Mouse (Mus musculus) spleen, postnatal 36 days (tissue): Measurements from ENCODE around the gene Senp3.

ENCODE experiments used
- DNase-seq, 2 experiments: peaks; one replicate each; pipeline ENCODE4 v3.0.0; 2022; ENCODE audit warnings: low spot score in 2 of 2, mixed read lengths in 1 of 2

Gene Senp3

DNA sequence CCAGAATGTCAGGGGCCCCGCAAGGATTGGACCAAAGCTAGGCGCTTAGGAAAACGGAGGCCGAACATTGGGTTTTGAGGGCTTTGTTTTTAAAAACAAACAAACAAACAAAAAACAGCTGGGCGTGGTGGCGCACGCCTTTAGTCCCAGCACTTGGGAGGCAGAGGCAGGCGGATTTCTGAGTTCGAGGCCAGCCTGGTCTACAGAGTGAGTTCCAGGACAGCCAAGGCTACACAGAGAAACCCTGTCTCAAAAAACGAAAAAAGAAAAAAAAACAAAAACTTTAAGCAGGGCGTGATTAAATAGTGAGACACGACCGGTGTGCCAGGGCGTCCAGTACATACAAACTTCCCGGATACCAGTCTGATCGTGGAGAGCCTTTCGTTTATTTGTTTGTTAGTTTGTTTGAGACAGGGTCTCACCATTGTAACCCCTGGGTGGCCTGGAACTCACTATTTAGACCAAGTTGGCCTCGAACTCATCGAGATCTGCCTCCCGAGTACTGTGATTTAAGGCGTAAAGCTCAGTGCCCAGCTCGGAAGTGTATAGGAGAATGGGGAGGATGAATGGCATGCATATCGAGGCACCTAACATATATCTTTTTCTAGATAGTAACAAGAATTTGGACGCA, 440 bp upstream of the Senp3 start:
- no peak for DNase-seq

DNA sequence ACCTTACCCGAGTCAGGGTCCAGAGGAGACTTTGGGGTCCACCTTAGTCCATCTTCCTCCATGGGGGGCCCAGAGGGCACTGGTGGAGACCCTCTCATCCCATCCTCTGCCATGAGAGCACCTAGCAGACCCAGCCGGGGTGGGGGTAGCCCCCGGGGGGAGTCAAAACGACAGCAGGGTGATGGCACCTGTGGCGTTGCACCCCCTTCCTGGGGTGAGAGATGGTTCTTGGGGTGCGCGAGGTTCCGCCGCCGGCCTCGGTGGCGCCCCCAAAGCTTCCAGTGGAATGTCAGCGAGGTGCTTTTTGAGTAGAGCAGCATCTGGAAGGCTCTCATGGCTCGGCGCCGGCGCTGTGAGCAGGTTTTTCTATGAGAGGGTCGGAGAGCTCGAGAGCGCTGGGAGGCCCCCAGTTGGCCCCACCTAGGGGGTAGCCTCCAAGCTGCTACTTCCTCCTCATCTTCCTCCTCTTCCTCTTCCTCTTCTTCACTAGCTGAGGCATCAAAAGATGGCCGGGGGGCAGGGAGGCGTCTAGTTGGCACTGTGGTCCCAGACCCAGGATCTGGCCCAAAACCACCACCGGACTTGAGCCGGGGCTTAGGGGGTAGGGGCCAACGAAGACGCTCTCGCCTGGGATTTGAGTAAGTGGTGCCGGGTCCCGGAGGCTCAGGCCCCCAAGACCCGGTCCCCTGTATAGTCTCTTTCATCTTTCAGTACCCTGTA, 1.6 kb downstream of the Senp3 start:
- DNase-seq, result no peak

DNA sequence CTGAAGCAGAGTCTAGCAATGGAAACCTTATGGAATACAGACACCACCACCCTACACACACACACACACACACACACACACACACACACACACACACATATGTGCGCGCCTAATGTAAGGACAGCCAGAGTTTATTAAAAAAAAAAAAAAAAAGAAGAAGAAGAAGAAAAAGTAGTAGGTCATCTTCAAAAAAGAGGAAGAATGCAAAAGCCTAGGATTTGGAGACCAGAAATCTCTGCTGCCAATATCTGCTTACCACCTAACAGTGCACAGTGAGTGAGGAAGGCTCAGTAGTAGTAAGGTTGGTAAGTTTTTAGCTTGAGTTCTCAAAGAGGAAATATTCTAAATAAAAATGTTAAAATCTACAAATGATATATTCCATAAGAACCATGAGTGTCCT, 2.7 kb downstream of the Senp3 start:
- DNase-seq, result no peak

DNA sequence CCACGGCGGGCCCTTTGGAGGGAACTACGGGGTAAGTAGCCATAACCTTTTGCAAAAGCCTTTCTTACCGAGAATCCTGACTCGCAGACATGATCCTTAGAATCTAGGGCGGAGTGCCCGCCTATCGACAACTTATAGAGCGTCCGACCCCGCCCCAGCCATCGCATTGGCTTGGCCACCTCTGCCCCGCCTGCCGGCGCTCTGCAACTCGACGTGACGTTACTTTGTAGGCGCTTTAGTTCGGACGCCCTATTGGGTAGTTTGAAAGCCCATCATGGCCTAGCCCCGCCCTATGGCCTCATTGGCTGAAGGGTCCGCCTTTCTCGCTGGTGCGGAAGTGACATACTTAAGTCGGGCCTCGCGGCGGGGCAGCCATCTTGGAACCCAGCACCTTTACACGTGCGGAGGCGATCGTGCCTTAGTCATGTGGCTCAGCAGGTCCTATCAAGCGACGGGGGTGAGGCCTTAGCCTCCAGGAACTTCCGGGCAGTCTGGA, 9.6 kb downstream of the Senp3 start, which contains the start of gene Eif4a1:
TSS of gene Eif4a1 (minus strand) at position 213 of the 496 bp plus-strand sequence.
- peak; percentile 100 for DNase-seq

DNA sequence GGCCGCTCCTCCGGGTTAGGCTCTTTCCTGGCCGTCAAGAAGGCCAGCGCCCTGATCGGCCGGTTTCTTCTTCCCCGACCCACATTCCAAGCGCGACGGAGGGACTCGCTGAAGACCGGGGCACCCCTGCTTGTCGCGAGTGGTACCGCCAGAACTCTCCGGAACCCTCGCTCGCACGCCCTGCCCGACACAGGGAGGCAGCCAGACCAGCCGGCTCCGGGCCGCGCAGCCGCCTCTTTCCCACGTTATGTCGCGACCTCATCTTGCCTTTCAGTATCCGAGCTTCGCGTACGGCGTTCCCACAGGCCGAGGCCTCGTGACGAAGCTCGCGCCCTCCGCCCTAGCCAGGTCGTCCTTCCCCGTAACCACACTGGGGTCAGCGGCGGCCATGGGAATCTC, 10.2 kb downstream of the Senp3 start:
- DNase-seq, result no peak

DNA sequence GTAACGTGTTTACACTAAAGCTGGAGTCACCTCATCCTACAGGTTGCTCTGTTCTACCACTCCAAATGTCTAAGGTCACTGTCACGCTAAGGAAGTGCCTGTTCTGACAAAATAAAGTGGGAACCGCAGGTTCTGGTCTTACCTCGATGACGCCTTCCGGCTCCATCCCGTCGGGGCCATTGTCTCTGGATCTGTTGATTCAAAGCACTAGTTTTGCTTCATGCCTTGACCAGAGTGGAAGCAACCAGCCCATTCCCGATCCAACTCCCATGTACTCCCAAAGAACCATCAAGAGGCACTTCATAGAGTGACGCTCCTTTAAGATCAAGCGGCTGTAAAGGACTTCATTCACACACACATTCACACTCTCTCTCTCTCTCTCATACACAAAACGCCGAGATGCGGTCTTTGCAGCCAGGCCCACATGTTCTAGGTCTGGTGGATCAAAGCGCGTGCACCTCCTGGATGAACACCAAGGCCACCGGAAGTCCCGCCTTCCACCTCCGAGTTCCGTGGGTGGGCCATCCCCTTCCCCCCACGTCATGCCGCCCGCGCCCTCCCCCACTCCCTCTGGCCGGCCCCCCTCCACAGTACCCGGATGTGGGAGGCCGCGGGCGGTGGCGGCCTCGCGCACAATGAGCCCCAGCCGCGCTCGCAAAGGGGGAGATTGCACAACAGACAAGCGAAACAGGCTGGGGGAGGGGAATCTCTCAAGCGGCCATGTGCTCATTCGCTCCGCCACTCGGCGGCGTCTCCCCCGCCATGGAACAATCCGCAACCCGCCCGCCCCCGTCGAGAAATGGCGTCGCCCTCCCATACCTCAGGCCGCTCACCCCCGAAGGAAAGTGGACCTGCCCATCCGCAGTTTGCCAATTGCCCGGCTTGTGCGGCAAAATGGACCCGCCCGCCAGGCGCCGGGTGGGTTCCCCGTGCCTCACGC, 10.8 kb downstream of the Senp3 start:
- peak; percentile 93 to 94 for DNase-seq

DNA sequence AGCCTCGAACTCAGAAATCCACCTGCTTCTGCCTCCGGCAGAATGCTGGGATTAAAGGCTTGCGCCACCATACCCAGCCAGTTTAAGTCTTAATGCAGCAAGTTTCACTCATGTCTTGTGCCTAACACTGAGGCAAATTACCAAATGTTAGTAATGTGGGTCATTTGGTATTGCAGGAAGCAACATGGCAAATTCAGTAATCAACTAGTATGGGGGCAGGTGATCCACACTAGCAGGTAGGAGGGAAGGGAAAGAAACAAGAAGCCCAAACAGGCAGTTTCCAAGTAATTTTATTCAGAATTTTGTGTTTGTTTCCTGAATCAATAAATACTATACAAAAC, 15.2 kb downstream of the Senp3 start:
- no peak for DNase-seq

DNA sequence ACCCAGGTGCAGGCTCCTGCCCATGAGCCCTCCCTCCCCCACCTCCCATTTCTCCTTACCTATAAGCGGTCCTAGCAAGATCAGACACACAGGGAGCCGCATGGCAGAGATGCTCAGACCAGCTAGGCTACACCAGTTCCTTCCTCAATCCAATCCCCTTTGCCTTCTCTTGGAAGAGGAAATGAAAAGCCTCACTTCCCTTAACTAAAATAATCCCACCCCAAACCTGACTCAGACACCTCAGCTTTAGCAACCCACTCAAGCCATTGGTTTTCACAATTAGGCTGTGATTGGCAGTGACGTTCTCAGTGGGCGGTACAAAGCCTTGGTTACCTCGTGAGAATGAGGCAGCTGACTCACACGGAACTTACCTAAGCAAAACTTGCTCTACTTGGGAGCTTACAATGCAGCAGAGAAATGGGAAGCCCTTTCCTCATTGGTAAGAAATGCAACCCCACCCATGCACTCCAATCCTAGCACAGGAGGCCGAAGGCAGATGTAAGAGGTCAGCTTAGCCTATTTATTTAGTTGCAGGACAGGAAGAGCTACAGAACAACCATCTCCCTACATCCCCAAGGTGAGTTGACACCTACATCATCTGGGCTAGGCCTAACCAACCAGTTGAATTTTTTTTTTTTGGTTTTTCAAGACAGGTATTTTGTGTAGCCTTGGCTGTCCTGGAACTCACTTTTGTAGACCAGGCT, 15.8 kb downstream of the Senp3 start, which contains the start of gene Cd68:
TSS of gene Cd68 (minus strand) at position 193 of the 704 bp plus-strand sequence.
- DNase-seq, result peak; percentile 73 to 80

DNA sequence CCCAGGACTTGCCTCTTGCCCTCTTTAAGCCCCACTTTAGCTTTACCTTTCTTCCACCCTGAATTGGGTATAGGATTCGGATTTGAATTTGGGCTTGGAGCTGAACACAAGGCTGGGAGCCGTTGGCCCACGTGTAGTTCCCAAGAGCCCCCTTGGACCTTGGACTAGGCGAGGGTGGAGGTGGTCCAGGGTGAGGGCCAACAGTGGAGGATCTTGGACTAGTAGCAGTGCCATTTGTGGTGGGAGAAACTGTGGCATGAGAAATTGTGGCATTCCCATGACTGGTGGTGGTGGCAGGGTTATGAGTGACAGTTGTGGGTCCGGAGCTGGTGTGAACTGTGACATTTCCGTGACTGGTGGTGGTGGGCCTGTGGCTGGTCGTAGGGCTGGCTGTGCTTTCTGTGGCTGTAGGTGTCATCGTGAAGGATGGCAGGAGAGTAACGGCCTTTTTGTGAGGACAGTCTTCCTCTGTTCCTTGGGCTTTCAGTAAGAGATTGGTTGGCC, 16.4 kb downstream of the Senp3 start:
- DNase-seq, result no peak

DNA sequence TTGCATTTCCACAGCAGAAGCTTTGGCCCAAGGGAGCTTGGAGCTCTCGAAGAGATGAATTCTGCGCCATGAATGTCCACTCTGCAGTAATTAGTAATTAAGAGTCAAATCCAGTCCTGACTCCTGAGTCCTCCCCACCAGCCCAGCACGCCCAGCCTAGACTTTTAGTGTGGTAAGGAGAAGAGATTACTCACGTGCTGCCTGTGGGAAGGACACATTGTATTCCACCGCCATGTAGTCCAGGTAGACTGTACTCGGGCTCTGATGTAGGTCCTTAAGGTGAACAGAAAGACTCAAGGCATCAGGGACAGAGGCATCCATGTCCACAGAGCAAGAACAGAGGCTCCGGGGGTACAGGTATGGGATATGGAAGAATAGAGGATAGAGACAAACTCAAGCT, 17.0 kb downstream of the Senp3 start:
- no peak for DNase-seq

DNA sequence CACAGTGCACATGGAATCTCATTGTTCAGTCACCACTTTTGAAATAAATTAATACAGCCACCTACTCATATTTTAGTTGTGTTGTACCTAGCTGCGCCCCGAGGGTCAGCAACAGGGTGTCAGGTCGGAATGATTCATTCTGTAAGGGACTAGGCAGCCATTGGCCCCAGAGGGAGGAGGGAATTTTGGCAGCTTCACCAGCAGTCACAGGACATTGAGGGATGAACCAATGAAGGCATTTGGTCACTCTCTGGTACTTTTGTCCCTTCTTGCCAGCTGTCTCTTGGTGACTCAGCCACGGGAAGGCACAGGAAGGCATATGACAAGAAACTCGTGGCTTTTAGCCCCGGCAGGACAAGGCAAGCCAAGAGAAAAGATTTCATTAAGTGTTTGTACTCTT, 18.1 kb downstream of the Senp3 start:
- no peak for DNase-seq

DNA sequence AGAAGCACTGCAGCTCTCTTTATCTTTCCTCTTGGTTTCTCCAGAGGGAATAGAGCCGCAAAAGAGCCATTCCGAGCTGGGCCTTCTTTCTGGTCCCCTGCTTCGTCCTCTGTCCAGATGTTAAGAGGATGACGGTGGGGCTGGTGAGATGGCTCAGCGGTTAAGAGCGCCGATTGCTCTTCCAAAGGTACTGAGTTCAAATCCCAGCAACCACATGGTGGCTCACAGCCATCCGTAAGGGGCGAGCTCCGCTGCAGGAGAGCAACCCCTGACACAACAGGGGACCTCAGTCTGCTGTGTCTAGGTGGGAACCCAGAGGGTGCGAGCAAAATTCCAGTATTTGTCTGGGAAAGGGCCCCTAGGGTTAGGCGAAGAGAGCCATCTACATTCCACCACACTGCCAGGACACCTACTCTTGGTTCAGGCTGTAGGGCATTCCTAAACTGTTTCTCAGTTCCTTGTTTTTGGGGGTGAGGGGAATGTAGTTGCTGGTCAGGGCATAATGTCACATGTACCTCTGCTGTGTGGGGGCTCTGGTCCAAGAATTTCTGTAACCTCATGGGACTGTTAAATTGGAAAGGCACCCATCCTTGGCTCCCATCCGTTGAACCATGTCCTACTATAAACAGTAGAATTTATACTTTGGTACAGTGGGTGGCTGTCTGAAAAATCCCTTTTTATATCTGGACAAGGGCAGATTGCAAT, 18.8 kb downstream of the Senp3 start:
- DNase-seq, result no peak

DNA sequence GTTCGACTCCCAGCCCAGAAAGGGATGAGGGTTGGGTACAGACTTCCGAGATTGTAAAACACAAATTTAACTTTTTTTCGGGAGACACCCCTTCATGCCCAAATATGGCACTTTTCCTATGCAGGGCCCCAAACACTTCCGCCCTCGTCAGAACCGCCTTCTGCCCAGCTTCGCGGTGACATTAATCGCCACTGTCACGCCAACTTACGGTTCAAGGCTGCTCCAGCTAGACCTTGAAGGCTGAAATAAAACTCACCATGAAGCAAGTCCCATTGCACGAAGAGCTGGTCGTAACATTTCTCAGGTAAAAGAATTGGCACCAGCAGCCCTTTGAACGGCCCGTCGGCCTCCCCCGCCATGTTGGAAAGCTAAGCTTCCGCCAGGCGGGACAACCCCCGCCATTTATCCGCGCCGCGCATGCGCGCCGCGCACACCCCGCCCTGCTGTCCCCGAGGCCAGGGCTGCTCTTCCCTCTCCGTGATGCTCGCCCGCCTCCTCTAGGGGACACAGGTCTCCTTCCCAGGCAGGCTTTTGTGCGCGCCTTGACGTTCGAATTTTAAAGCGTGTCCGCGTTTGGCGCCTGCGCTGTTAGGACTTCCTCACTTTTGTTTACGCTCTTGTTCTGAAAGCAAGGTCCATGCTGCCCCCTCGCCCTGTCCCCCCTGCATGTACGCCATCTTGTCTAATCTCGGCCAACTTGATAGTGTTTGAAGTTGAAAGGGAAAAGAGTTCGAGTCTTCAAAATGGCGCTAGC, 19.5 kb downstream of the Senp3 start, which contains the start of gene Mpdu1:
TSS of gene Mpdu1 (minus strand) at position 430 of the 754 bp plus-strand sequence.
- peak; percentile 96 to 98 for DNase-seq

DNA sequence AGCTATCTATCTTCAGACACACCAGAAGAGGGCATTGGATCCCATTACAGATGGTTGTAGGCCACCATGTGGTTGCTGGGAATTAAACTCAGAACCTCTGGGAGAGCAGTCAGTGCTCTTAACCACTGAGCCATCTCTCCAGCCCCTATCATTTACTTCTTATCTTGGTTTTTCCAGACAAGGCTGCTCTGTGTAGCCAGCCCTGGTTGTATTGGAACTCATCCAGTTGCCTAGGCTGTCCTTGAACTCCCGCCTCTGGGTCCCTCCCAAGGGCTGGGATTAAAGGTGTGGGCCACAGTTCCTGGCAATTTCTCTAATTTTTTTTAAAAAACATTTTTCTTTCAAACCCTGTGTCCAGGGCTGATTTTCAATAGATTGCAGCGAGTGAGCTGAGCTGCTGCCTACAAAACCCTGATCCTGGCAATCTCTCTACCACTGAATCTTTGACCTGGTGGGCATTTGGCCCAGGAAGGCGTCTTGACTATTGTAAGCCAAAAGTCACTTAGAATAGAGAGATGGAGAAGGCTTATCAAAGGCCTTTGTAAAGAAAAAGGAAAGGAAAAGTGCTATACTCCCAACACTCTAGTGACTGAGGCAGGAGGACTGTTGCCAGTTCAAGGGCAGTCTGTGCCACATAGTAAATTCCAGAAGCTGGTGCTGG, 20.5 kb downstream of the Senp3 start:
- no peak for DNase-seq

DNA sequence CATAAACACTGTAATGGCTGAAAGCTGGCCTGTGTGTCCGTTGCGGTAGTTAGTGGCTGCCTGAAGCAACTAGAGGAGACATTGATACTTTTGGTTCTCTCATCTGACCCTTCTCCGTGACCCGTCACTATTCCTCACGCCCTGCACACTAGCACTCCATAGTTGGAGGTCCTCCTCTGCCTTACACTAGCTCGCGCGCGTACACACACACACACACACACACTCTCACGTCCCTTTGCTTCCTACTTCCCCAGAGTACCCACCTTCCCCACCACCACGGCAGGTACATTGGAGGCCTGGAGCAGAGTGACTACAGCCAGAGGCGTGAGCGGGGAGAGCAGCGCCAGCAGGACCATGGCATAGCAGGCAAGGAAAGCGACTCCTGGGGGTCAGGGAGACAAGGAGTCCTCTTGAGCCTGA, 24.4 kb downstream of the Senp3 start:
- no peak for DNase-seq

DNA sequence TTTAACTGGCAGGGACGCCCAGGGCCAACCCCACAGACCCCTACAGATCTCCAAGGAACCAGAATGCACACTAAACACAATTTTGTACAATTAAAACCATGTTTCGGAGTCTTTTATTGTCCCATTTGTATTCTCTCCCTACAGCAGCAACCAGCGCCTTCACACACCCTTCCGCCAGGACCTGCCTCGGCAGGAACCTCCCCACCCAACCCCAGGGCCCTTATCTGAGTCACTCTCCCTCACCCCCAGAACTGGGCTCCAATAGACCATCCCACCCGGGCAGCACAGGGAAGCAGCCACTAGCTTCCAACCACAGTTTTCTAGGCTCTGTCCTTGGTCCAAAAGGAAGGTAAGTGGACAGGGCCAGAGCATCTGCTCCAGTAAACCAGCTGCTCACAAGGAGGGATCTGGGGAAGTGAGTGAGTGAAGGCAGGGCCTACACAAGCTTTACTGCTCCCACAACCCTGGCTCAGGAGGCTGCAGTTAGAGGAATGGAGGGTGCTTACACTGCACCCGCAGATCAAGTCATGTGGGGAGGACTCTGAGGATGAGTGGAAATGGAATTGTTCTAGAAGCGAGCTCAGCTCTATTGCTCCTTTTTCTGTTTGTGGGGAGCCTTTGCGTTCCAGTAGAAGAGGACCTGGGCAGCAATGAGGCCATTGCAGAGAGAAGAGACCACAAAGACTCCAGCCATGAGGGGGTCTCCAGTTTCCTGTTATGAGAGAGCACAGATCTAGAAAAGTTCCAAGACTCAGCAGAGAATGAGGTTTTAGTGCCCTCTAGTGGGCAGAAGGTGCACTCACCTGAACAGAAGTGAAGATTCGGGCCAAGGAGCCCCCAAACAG, 25.0 kb downstream of the Senp3 start:
- DNase-seq, result no peak

DNA sequence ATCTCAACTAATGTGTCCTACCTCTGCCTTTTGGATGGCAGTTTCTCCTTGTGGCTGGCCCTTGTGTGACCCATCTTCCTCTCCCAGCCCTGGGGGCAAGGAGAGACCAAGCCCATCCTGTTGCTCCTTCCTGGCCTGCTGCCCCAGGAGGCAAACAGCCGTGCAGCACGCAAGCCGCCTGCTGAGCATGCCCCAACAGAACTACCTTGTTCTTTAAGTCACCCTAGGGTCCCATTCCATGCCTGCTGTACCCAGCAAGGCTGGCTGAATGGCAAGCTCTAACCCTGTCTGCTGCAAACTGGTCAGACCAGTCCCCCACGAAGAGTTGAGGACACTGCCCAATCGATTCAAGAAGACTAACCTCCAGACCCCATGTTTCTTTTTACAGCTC, 25.8 kb downstream of the Senp3 start:
- DNase-seq, result no peak

DNA sequence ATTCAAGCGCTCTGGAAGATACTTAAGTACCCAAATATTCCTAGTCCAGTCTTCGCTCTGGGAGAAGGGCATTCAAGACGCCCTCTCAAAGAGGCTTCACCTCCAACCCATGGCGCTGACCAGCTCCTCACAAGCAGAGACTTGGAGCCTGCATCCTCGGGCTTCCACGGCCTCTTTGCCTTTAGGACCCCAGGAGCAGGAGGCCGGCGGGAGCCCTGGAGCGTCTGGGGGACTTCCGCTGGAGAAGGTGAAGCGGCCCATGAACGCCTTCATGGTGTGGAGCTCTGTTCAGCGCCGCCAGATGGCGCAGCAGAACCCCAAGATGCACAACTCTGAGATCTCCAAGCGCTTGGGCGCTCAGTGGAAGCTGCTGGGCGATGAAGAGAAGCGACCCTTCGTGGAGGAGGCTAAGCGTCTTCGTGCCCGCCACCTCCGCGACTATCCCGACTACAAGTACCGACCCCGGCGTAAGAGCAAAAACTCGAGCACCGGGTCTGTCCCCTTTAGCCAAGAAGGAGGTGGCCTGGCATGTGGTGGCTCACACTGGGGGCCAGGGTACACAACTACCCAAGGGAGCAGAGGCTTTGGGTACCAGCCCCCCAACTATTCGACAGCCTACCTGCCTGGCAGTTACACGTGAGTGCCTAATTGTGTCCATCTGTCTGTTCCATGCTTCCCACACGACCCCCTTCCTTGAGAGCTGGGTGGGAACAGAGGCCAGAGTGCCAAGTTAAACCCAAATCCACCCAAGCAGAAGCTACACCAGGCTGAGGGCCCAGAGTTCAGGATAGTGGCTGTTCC, 26.4 kb downstream of the Senp3 start, which contains the start of gene Sox15:
TSS of gene Sox15 (plus strand) at position 51 of the 801 bp plus-strand sequence.
- no peak for DNase-seq
